Mouse (Mus musculus): ENCODE data around the gene Palm2. TPM values are rescaled to one million over a fixed set of nuclear protein-coding genes. Genes with fewer than 3 reads are reported as not detected.

The Palm2 gene
- total RNA-seq, 2 experiments from 2014 or later: 65.7 to 74.2 TPM

DNA sequence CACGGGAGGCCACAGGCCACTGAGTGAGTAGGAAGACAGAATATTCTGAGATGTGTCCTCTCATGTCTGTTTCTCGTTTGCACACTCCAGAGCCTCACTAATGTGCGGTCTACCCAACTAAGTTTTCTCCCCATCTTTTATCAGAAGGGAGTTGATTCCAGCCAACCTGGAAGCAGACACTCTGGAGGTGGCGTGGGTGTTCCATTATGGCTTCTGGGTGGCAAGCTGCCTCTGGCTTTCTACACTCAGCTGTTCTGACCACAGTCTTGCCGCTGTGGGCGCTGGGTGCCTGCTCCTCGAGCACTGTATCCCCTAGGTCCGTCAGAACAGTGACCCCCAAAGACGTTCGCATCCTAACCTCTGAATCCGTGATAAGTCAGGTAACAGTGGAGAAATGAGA, 248.9 kb downstream of the Palm2 start:
- intact Hi-C loops (cut with DNase I): no loop called here
- DNase-seq (ENCODE audit: low spot score in 2 of 2): peak in 1 of 2 experiments; percentile 57

DNA sequence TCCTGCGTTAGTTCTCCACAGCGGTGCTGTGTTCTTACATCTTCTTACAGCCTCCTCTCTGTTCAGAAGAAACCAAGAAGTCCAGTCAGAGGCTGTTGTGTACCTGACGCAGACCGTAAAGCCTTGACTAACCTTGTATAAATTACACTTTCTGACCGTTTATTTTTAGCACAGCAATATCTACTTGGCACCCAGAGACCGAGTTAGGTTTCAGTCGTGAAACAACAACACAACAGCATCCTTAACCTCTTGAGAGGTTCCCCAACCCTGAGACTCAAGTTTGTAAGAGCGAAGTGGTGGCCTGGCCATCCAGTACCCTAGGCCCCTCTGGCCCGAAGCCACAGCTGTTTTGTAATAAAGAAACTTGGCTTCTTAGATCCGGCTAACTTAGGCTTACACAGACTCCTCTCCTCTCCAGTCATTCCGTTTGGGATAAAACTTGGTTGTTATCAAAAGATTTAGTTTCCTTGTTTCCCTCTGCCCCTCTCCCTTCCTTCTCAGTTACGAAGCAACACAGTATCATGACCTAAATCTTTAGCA, 250.7 kb downstream of the Palm2 start:
- intact Hi-C loops (cut with DNase I): no loop called here
- no peak for DNase-seq (ENCODE audit: low spot score in 2 of 2)

DNA sequence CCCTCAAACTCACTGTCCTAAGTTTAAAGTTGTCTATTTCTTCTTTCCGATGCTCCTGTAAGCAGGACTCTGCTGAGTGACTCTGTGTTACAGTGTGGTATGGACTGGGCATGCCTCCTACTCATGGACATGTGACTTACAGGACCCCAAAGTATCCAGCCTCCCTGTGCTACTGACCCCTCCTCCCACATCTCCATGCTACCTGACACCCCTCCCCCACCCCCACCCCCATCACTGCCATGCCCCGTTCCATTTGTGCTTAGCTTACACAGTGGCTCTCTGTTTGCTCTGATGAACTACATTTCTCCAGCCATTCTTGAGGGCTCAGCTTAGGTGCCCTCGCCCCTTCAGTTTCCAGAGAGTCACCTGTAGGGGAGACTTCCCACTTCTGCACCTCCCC, 252.7 kb downstream of the Palm2 start:
- intact Hi-C loops (cut with DNase I): no loop called here
- DNase-seq (ENCODE audit: low spot score in 2 of 2): no peak

DNA sequence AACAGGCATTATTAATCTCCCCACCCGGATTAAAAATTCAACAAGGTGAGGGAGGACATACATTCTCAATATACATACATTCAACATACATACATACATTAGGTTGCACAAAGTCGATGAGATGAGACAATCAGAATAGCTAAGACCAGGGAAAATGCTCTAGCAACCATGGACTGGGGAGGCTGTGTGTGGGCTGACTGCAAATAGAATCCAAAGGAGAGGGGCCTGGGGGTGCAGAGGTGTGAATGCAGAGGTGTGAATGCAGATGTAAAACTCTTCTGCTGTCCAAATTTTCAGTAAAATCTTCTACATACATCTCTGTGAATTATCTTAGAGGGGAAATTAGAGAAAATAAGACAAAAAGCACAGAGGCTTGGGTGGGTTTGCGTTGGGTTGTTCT, 253.5 kb downstream of the Palm2 start:
- DNase-seq (ENCODE audit: low spot score in 2 of 2): peak in 1 of 2 experiments; percentile 74
- intact Hi-C loops (cut with DNase I): no loop called here

DNA sequence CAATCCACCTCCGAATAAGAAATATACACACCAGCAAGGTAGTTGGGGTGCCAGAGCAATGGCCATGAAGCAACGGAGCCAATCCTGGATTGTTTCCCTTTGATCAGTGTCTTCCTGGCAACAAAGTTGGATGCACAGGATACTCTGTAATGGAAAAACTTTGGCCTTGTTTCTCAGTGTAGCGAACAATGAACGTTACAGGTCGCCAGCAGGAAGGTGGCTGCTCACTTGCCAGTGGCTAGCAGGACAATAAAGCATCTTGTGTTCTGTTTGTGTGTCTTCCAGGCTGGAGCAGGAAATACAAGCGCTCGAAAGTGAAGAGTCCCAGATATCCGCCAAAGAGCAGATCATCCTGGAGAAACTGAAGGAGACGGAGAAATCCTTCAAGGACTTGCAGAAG, 254.1 kb downstream of the Palm2 start:
- intact Hi-C loops (cut with DNase I): no loop called here
- DNase-seq (ENCODE audit: low spot score in 2 of 2): no peak

DNA sequence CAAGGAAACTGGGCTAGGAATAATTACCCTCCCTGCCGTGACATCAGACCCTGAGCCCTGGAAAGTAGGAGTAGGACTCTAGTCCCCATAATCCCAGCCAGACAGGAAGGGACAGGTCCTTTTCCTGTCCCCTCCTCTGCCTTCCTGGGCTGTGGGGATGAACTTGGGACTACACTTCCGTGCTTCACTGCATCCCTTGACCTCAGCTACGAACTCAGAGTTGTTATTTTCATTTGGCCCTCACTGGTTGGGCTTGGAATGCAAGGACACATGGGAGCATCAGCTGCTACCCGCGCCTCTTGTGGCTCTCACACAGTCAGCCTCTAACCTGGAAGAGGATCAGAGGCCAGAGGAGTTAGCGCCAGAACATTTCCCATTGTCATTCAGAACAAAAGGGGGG, 256.0 kb downstream of the Palm2 start:
- intact Hi-C loops (cut with DNase I): no loop called here
- DNase-seq (ENCODE audit: low spot score in 2 of 2): no peak

DNA sequence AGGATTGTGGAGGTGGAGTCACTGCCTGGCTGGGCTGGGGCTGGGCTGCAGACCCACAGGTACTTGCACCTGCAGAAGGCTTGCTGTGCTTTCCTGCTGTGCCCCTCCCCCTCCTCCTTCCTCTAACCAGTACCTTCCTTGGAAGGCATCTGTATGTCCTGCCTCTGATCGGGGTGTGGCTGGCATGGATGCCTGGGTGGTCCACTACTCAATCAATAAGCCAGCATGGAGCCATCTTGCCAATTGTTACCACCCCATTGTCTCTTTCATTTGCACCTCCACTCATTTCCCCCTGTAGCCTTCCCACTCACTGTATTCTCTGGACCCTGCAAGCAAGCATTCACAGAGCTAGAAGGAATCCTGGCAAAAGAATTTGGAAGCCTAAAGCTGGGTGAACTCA, 256.8 kb downstream of the Palm2 start:
- intact Hi-C loops (cut with DNase I): no loop called here
- DNase-seq (ENCODE audit: low spot score in 2 of 2): no peak

DNA sequence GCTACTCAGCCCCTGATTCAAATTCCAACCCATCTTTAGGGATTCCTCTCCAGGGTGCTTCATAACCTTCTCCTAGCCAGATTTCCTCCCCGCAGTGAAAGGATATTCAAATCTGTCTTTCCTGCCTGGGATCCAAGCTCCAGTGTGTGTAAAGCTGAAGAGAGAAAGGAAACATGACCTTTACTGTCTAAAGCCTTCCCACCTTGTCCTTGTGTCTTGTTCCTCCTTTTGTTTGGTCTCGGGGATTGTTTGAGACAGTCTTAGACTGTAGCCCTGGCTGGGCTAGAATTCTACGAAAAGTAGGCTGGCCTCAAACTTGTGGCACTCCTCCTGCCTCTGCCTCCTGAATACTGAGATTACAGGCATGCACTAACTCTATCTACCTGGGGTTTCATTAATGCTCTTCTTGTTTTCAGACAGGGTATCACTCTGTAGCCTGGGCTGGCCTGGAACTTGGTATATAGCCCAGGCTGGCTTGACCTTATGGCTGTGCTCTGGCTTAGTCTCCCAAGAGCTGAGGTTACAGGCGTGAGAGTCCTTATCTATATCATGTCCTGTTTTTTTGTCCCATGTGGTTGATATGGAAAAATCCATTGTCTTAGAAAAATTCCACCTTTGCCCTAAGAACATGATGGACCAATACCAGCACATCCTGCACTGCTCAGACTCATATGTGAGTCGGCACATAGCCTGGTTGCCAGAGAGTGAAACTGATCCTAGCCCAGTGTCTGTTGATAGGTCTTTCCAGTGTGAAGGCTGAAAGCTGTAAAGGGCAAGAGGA, 260.5 kb downstream of the Palm2 start:
- no peak for DNase-seq (ENCODE audit: low spot score in 2 of 2)
- intact Hi-C loops (cut with DNase I): no loop called here

DNA sequence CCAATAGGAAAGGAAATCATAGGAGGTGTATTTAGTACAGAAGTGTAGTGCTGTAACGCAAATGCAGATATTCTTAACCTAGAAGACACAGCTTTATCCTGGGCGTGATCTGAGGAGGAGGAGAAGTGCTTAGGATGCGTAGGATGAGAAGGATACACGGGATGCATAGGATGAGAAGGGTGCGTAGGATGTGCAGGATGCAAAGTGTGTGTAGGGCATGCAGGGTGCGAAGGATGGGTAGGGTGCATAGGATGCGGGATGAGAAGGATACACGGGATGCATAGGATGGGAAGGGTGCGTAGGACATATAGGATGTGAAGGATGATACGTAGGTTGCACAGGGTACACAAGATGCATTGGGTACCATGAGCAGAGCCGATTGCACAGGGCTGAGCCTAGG, 262.9 kb downstream of the Palm2 start:
- intact Hi-C loops (cut with DNase I): no loop called here
- DNase-seq (ENCODE audit: low spot score in 2 of 2): peak in 1 of 2 experiments; percentile 21

DNA sequence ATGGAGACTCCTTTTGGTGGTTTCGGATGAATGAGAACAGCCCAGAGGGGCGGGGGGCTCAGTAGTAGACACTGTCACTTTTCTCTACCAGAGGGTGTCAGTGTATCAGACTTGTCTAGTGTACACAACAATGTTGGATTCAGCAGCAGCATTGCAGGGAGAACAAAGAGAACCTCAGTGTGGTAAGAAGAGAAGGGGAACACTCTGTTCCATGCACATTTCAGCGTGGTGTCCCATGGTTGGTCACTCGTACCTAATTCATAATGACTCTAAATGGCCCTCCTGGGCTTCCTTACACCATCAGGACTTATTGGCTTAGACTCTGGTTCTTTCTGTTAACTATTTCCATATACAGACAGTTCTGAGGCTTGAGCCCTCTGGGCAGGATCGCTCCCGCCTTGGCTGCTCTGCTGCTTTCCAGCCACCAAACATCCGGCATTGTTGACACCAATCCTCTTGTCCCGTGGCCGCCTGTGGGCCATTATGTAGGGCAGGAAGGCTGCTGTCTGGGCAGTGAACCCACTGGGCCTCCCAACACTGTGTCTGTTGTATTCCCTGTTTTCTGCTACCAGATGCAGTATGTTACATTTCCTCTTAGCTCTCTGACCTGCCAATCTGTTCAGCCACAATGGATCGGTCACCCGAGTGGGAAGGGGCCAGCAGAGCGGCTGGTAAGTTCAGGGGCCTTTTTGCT, 264.0 kb downstream of the Palm2 start:
- DNase-seq (ENCODE audit: low spot score in 2 of 2): no peak
- intact Hi-C loops (cut with DNase I): no loop called here

DNA sequence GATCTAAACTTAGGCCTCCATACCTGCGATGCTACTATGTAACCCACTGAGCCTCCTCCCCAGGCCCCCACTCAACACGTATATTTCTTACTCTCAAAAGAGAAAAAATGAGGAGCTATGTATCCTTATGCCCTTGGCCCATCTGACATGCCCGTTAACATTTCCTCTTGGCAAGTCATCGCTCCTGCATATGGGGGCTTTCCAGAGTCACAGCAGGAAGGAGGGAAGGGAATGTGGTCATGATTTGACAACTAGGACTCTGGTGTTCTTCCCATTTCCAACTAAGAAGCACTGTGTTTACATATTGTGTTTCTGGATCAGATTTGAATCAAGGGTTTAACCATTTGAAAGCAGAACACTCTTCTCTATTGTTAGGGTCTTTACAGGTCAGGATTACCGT, 267.5 kb downstream of the Palm2 start:
- intact Hi-C loops (cut with DNase I): no loop called here

DNA sequence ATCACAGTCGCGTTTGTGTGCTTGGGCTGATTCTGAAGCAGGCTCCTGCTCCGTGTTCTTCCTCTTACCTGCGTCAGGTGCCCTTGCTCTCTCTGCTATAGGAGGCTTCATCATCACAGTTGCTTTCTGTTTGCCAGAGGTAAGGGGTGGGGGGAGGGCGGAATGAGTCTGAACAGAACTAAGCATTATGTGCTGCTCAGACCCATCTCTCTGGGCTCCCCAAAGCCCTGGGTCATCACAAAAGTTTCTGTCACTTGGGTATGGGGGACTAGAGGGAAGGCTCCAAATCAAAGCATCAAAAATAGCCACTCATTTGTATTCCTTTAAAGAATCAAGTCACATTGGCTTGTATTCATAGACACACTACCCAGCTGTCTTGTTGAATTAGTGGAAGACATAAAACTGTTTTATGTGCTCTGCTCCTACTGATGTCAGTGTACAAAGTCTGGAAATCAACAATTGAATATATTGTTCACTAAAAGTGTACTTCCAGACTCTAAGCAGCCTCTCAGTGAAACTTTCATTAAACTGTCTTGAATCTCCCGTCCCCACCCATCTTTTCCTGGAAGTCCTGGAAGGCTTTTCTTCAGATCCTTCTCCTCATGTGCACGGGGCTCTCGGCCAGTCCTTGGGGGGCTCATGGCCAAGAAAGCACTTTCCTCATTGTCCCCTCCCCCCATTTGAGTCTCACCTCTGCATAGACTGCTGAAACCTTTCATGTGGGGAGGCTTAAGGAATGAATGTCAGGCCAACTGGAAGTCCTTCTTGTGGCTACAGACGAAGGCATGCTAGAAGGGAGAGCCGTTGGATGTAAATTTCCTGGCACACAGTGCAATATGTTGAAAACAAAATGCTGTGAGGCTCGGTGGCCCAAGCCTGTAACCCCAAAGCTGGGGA, 269.8 kb downstream of the Palm2 start:
- DNase-seq (ENCODE audit: low spot score in 2 of 2): no peak
- intact Hi-C loops (cut with DNase I): no loop called here

More for the DNA sequence above, 267.5 kb downstream of the Palm2 start:
- DNase-seq (ENCODE audit: low spot score in 2 of 2): no peak

DNA sequence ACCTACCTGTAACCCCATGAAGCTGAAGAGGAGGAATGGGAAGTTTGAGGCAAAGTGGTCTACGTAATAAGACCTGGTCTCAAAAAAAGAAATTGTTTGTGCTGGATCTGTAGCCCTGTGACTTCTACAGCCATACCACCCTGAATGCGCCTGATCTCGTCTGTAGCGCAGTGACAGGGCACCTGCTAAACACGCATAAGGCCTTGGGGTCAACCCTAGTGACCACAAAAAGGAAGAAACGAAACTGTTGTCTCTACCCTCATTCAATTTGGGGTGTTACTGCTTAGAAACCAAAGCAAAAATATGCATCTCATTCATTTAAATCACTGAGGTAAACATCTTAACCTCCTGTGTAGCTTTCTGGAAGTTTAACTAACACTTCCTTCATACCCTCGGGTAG, 270.5 kb downstream of the Palm2 start:
- DNase-seq (ENCODE audit: low spot score in 2 of 2): no peak
- intact Hi-C loops (cut with DNase I): no loop called here

DNA sequence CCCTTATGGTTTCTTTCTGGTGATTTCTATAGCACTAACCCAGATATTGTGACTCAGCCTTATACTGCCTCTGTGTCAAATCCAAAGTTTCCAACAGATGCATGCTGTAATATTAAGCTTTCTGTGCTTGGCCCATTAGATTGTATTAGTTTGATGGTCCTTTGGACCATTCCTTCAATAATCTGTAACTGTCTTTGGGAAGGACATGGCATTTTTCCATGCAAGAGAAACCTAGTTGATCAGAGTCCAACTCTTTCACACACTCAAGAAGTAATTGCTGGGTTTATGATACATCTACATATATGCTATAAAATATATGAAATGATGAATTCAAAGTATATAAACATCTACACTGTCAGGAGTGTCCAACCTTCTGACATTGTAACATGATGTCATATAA, 281.8 kb downstream of the Palm2 start:
- intact Hi-C loops (cut with DNase I): no loop called here
- no peak for DNase-seq (ENCODE audit: low spot score in 2 of 2)

DNA sequence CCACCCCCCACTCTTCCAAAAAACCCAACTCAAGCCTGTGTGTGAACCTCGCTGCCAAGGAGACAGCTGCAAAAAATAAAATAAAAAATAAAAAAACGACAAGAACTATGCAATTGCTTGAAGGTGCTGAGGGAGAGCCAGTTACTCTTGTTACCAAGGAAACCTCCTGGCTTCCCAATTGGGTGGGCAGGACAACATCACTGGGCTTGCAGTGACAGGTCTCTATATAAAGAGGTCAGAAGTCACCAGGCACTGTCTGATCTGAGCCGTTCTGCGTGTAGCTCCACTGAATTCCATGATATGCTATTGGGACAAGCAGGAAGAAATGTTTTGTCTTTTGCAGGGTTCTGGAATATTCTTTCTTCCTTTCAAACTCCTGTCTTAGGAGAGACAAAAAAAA, 282.7 kb downstream of the Palm2 start:
- DNase-seq (ENCODE audit: low spot score in 2 of 2): no peak
- intact Hi-C loops (cut with DNase I): no loop called here

DNA sequence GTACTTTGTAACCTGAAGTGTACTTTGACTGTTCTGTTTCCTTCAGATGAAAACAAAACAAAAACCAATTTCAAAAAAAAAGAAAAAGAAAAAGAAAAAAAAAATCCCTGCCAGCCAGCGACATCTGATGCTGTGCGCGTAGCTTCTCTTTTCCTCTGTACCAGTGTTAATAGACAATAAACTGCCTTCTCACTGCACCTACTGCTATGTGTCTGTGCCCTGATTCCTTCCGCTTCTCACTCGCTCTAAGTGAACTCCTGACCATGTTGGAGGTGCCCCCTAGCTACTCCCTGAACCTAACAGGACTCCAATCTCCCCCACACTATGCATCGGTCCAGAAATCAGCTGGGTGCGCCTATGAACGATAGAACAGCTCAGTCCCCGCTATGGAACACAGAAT, 283.3 kb downstream of the Palm2 start, which contains the start of gene Akap2:
Gene Akap2, plus strand, starts transcription at position 304 of the 400 bp plus-strand sequence.
- intact Hi-C loops (cut with DNase I): no loop called here
- no peak for DNase-seq (ENCODE audit: low spot score in 2 of 2)

DNA sequence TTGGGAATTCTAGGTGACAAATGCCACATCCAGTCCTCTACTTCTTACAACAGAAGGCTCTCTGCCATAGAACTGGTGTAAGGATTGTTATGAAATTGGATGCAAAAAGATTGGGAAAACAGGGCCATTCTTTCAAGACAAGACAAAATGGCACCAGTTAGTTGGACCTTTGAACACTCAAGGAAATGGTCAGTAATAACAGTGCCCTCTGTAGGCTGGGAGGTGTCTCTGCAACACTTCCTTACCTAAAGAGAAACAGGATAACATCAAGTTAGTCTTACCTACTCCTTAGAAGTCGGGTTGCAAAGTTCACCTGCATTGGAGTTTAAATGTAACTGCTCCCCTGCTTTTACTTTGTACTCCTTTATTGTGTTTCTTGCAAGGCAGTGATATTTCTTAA, 285.3 kb downstream of the Palm2 start:
- DNase-seq (ENCODE audit: low spot score in 2 of 2): no peak
- intact Hi-C loops (cut with DNase I): no loop called here

DNA sequence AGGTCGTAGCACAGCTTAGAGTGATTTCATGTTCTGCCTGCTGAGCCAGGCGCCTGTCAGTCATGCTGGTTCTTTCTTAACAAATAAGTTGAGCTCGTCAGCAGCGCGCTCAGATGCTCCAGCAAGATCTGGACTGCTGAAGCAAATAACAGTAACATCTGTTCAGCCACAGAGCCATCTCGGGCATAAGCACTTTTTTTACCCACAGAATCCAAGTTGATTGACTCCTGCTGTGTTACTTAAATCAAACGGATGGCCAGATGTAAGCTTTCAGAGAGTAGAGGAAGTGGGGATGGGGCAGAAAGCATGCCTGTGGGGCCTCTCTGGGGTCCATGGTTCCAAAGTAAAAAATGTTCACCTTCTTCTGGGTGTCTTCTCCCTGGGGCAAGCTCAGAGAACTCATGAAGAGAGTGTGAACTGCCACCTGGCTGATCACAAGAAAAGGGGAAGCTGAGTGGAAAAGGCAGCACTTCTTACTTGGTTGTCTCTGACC, 286.9 kb downstream of the Palm2 start:
- intact Hi-C loops (cut with DNase I): no loop called here
- no peak for DNase-seq (ENCODE audit: low spot score in 2 of 2)

DNA sequence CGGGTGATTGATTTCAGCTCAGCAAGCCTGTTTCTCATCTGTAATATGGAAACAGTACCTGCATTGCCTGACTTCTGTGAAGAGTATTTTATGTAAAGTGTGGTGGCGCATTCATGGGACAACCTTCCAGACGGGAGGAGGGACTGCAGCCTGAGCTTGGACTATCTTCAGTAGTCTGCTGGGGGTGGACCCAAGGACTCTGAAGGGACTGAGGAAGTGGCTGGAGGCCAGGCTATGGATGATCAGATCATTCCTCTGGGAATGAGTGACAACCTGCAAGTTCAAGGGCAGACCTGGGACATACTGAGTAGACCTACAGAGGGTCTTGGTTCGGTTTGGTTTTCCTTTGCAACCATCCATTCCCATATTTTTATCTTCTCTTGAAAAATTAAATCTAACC, 288.2 kb downstream of the Palm2 start:
- no peak for DNase-seq (ENCODE audit: low spot score in 2 of 2)
- intact Hi-C loops (cut with DNase I): no loop called here

DNA sequence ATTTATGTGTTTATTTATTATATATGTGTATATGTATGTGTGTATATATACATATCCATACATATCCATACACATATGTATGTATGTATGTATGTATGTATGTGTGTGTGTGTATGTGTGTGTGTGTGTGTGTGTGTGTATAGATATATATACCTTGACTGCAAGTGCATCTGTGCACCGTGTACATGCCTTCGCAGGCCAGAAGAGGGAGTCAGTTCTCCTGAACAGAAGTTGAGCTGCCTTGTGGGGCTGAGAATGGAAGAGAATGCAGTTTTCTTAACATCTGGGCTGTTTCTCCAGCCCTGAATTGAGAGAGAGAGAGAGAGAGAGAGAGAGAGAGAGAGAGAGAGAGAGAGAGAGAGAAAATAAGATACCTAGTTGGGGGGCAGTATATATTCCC, 289.6 kb downstream of the Palm2 start:
- DNase-seq (ENCODE audit: low spot score in 2 of 2): no peak
- intact Hi-C loops (cut with DNase I): no loop called here
